Mouse (Mus musculus): Measurements from ENCODE around the gene Pkp4. TPM values are rescaled to one million over a fixed set of nuclear protein-coding genes. Genes with fewer than 3 reads are reported as not detected.
A peak's percentile ranks its signal among the peaks of the same experiment; 100 is the strongest.

Gene Pkp4
- polyA plus RNA-seq, 1 experiment from 2014 or later: 4.4 TPM

GRCm38 (mm10) chr2:59219997-59220789 is 59.5 kb downstream of the Pkp4 start:
- ATAC-seq (ENCODE audit: insufficient read depth): peak; percentile 66
- Histone ChIP-seq H3K4me3 (replicated peaks) (no peak overlapping the region), H3K36me3 (replicated peaks) (no peaks in the 10 kb centered on the region), H3K9me3 (replicated peaks) (no peaks in the 10 kb centered on the region), H3K4me1 (replicated peaks) (no peaks in the 10 kb centered on the region), H3K27ac (replicated peaks) (0 out of 2 replicates have a peak overlapping the region, but pooled peaks have one; percentile 45), H3K4me2 (no peak overlapping the region), H3K9ac (no peak overlapping the region), H3K27me3 (no peaks in the 10 kb centered on the region)
- WGBS (ENCODE audit: insufficient replicate concordance): 58% methylated on average over 9 of the region's 9 CpGs

GRCm38 (mm10) chr2:59226383-59226782 is 65.7 kb downstream of the Pkp4 start:
- Histone ChIP-seq H3K9me3 (replicated peaks) (no peaks in the 10 kb centered on the region), H3K27ac (replicated peaks) (no peak overlapping the region), H3K4me2 (no peak overlapping the region), H3K4me3 (replicated peaks) (no peak overlapping the region), H3K36me3 (replicated peaks) (no peaks in the 10 kb centered on the region), H3K27me3 (no peaks in the 10 kb centered on the region), H3K4me1 (replicated peaks) (0 out of 2 replicates have a peak, but pooled peaks cover 6% of the 10 kb centered on the region), H3K9ac (no peak overlapping the region)
- 75% methylated on average over 4 of the region's 4 CpGs for WGBS (ENCODE audit: insufficient replicate concordance)
- ATAC-seq (ENCODE audit: insufficient read depth): no peak

- no peak overlapping the region for H3K9ac ChIP-seq
- H3K4me2 ChIP-seq: no peak overlapping the region
- 59% methylated on average over 3 of the region's 3 CpGs for WGBS (ENCODE audit: insufficient replicate concordance)
- no peaks in the 10 kb centered on the region for H3K27me3 ChIP-seq
- no peak overlapping the region for H3K4me3 ChIP-seq (replicated peaks)
- no peak for ATAC-seq (ENCODE audit: insufficient read depth)
- H3K4me1 ChIP-seq (replicated peaks): 0 out of 2 replicates have a peak, but pooled peaks cover 6% of the 10 kb centered on the region
- H3K36me3 ChIP-seq (replicated peaks): no peaks in the 10 kb centered on the region
- H3K27ac ChIP-seq (replicated peaks): no peak overlapping the region
- no peaks in the 10 kb centered on the region for H3K9me3 ChIP-seq (replicated peaks)
Observed at GRCm38 (mm10) chr2:59227011-59227410, 66.4 kb downstream of the Pkp4 start.

- ATAC-seq (ENCODE audit: insufficient read depth): peak; percentile 44; the same call in 1 of the 2 replicates
- no peak overlapping the region for H3K27ac ChIP-seq (replicated peaks)
- no peak overlapping the region for H3K4me2 ChIP-seq
- no peaks in the 10 kb centered on the region for H3K36me3 ChIP-seq (replicated peaks)
- no peak overlapping the region for H3K4me3 ChIP-seq (replicated peaks)
- WGBS (ENCODE audit: insufficient replicate concordance): 64% methylated on average over 8 of the region's 8 CpGs
- no peaks in the 10 kb centered on the region for H3K27me3 ChIP-seq
- 0 out of 2 replicates have a peak, but pooled peaks cover 6% of the 10 kb centered on the region for H3K4me1 ChIP-seq (replicated peaks)
- H3K9me3 ChIP-seq (replicated peaks): no peaks in the 10 kb centered on the region
- no peak overlapping the region for H3K9ac ChIP-seq
Observed at GRCm38 (mm10) chr2:59227508-59228263, 67.0 kb downstream of the Pkp4 start.

- H3K4me1 ChIP-seq (replicated peaks): peaks cover 9% of the 10 kb centered on the region; the same call in 1 of the 2 replicates
- no peaks in the 10 kb centered on the region for H3K27me3 ChIP-seq
- H3K27ac ChIP-seq (replicated peaks): no peak overlapping the region
- H3K4me3 ChIP-seq (replicated peaks): no peak overlapping the region
- no peaks in the 10 kb centered on the region for H3K9me3 ChIP-seq (replicated peaks)
- WGBS (ENCODE audit: insufficient replicate concordance): 80% methylated on average over 11 of the region's 11 CpGs
- ATAC-seq (ENCODE audit: insufficient read depth): no peak
- H3K4me2 ChIP-seq: no peak overlapping the region
- no peak overlapping the region for H3K9ac ChIP-seq
- no peaks in the 10 kb centered on the region for H3K36me3 ChIP-seq (replicated peaks)
Observed at GRCm38 (mm10) chr2:59229250-59229895, 68.7 kb downstream of the Pkp4 start.

GRCm38 (mm10) chr2:59230656-59231055 is 70.0 kb downstream of the Pkp4 start:
- ATAC-seq (ENCODE audit: insufficient read depth): no peak
- no peak overlapping the region for H3K4me3 ChIP-seq (replicated peaks)
- H3K27ac ChIP-seq (replicated peaks): no peak overlapping the region
- H3K4me2 ChIP-seq: no peak overlapping the region
- H3K27me3 ChIP-seq: no peaks in the 10 kb centered on the region
- H3K9me3 ChIP-seq (replicated peaks): no peaks in the 10 kb centered on the region
- peaks cover 9% of the 10 kb centered on the region; the same call in 1 of the 2 replicates for H3K4me1 ChIP-seq (replicated peaks)
- H3K36me3 ChIP-seq (replicated peaks): no peaks in the 10 kb centered on the region
- H3K9ac ChIP-seq: no peak overlapping the region
- 62% methylated on average over 9 of the region's 9 CpGs for WGBS (ENCODE audit: insufficient replicate concordance)

- no peak overlapping the region for H3K4me3 ChIP-seq (replicated peaks)
- H3K4me2 ChIP-seq: no peak overlapping the region
- WGBS (ENCODE audit: insufficient replicate concordance): 53% methylated on average over 5 of the region's 5 CpGs
- no peak overlapping the region for H3K27ac ChIP-seq (replicated peaks)
- no peak for ATAC-seq (ENCODE audit: insufficient read depth)
- no peaks in the 10 kb centered on the region for H3K9me3 ChIP-seq (replicated peaks)
- H3K9ac ChIP-seq: no peak overlapping the region
- no peaks in the 10 kb centered on the region for H3K27me3 ChIP-seq
- H3K4me1 ChIP-seq (replicated peaks): peaks cover 9% of the 10 kb centered on the region; the same call in 1 of the 2 replicates
- H3K36me3 ChIP-seq (replicated peaks): no peaks in the 10 kb centered on the region
Observed at GRCm38 (mm10) chr2:59231514-59231913, 70.9 kb downstream of the Pkp4 start.

- H3K4me1 ChIP-seq (replicated peaks): peaks cover 3% of the 10 kb centered on the region; the same call in 1 of the 2 replicates
Observed at GRCm38 (mm10) chr2:59233294-59233923, 72.8 kb downstream of the Pkp4 start.

GRCm38 (mm10) chr2:59233936-59234335 is 73.3 kb downstream of the Pkp4 start:
- Histone ChIP-seq H3K4me2 (no peak overlapping the region), H3K9me3 (replicated peaks) (0 out of 2 replicates have a peak, but pooled peaks cover 3% of the 10 kb centered on the region), H3K27me3 (no peaks in the 10 kb centered on the region), H3K4me3 (replicated peaks) (no peak overlapping the region), H3K9ac (no peak overlapping the region), H3K36me3 (replicated peaks) (0 out of 2 replicates have a peak, but pooled peaks cover 4% of the 10 kb centered on the region), H3K27ac (replicated peaks) (no peak overlapping the region), H3K4me1 (replicated peaks) (peaks cover 3% of the 10 kb centered on the region; the same call in 1 of the 2 replicates)
- no peak for ATAC-seq (ENCODE audit: insufficient read depth)
- WGBS (ENCODE audit: insufficient replicate concordance): 76% methylated on average over 5 of the region's 5 CpGs

More at GRCm38 (mm10) chr2:59233294-59233923, 72.8 kb downstream of the Pkp4 start:
- H3K36me3 ChIP-seq (replicated peaks): 0 out of 2 replicates have a peak, but pooled peaks cover 1% of the 10 kb centered on the region
- WGBS (ENCODE audit: insufficient replicate concordance): 82% methylated on average over 13 of the region's 13 CpGs
- H3K4me2 ChIP-seq: no peak overlapping the region
- no peak overlapping the region for H3K27ac ChIP-seq (replicated peaks)
- no peak overlapping the region for H3K4me3 ChIP-seq (replicated peaks)
- no peaks in the 10 kb centered on the region for H3K9me3 ChIP-seq (replicated peaks)
- no peaks in the 10 kb centered on the region for H3K27me3 ChIP-seq
- H3K9ac ChIP-seq: no peak overlapping the region
- ATAC-seq (ENCODE audit: insufficient read depth): no peak

- H3K4me1 ChIP-seq (replicated peaks): peaks cover 3% of the 10 kb centered on the region; the same call in 1 of the 2 replicates
- H3K9ac ChIP-seq: no peak overlapping the region
- H3K4me3 ChIP-seq (replicated peaks): no peak overlapping the region
- 0 out of 2 replicates have a peak, but pooled peaks cover 4% of the 10 kb centered on the region for H3K36me3 ChIP-seq (replicated peaks)
- 0 out of 2 replicates have a peak, but pooled peaks cover 3% of the 10 kb centered on the region for H3K9me3 ChIP-seq (replicated peaks)
- WGBS (ENCODE audit: insufficient replicate concordance): 78% methylated on average over 5 of the region's 5 CpGs
- no peak for ATAC-seq (ENCODE audit: insufficient read depth)
- H3K27ac ChIP-seq (replicated peaks): no peak overlapping the region
- H3K27me3 ChIP-seq: no peaks in the 10 kb centered on the region
- no peak overlapping the region for H3K4me2 ChIP-seq
Observed at GRCm38 (mm10) chr2:59234537-59234936, 73.9 kb downstream of the Pkp4 start.

All from liver, embryonic 15.5 days (tissue).